Mouse (Mus musculus): Measurements from ENCODE around the gene Rinl.

DNA sequence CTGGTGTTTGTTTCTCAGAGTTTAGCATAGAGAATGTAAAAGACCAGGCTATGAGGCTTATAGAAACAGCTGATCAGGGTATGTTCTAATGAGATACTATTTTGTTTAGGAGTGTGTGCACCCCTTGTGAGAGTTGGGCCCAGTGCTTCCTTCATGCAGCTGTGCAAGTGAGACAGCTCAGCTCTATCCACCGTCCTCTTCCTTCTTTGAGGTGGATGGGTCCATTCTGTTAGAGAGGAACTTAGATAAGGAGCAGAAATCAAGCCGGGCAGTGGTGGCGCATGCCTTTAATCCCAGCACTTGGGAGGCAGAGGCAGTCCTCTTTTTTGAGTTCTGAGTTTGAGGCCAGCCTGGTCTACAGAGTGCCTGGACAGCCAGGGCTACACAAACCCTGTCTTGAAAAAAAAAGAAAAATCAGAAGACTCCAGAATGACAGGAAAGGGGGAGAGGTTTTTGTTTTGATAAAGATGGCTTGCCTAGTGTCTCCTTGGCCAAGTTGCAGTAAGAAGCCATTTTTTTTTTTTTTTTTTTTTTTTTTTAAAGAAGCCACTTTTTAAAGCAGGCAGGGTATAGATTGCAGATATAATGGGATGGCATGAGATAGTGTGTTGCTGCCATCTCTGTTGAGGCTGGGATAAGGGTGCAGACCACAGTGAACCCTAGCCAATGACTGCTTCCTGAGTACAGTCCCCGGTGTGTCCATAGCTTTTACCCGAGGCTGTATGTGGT is 25.7 kb downstream of the Rinl start:
- TF ChIP-seq POLR2A (IDR thresholded peaks at IDR 0.05; ENCODE audit: control insufficient read depth, low read depth, low read length) (no peak), CTCF (IDR thresholded peaks at IDR 0.05; ENCODE audit: control insufficient read depth, insufficient read depth, insufficient replicate concordance, low read depth, low read length) (no peak)

All from testis, adult 2 months (tissue).